Mouse (Mus musculus) heart, embryonic 16.5 days (tissue): Measurements from ENCODE around the gene Stn1. TPM values are rescaled to one million over a fixed set of nuclear protein-coding genes. Genes with fewer than 3 reads are reported as not detected.

Experiments used
- ATAC-seq: fragments of 200-750 bp; cut with Nextera tagmentation; replicated peaks from 2 replicates; pipeline ENCODE4 v1.8.0; 2017; ENCODE audit warnings: moderate number of reproducible peaks; ENCODE audit not compliant: insufficient read depth, low FRiP score; ENCODE audit errors: extremely low read depth
- H3K27ac ChIP-seq: fragments of 300-500 bp; sonication (generic); 2 replicates; pipeline ENCODE4 v1.5.1; 2014; ENCODE audit warnings: mild to moderate bottlenecking, low read length, control low read depth, moderate library complexity
- H3K27me3 ChIP-seq: fragments of 300-500 bp; sonication (generic); 2 replicates; pipeline ENCODE4 v1.6.1; 2014; ENCODE audit warnings: low read length, mixed read lengths; ENCODE audit not compliant: control insufficient read depth, insufficient read depth
- H3K36me3 ChIP-seq: fragments of 300-500 bp; sonication (generic); 2 replicates; pipeline ENCODE4 v1.6.1; 2014; ENCODE audit not compliant: control insufficient read depth, insufficient read depth
- H3K4me1 ChIP-seq: fragments of 300-500 bp; sonication (generic); 2 replicates; pipeline ENCODE4 v1.6.1; 2014; ENCODE audit warnings: low read length, mixed read lengths; ENCODE audit not compliant: control insufficient read depth, insufficient read depth
- H3K4me2 ChIP-seq: fragments of 300-500 bp; sonication (generic); 2 replicates; pipeline ENCODE4 v1.6.1; 2014; ENCODE audit warnings: low read depth, mild to moderate bottlenecking, control low read depth, low read length
- H3K4me3 ChIP-seq: fragments of 300-500 bp; sonication (generic); 2 replicates; pipeline ENCODE4 v1.5.1; 2014; ENCODE audit warnings: mild to moderate bottlenecking, control low read depth, low read length
- H3K9ac ChIP-seq: fragments of 300-500 bp; sonication (generic); 2 replicates; pipeline ENCODE4 v1.6.1; 2014; ENCODE audit warnings: low read length, control low read depth
- H3K9me3 ChIP-seq: fragments of 300-500 bp; sonication (generic); replicated peaks from 2 replicates; pipeline ENCODE4 v1.6.1; 2016; ENCODE audit warnings: low read length; ENCODE audit not compliant: control insufficient read depth
- WGBS: fragments of 180-500 bp; shearing (Covaris S2); extraction: QIAGEN DNeasy Blood & Tissue Kit; methylation state at CpG from one replicate; pipeline ENCODE4 v1.1.7; 2014; 5-methylcytosine and 5-hydroxymethylcytosine counted together
- polyA plus RNA-seq: library from polyadenylated mRNA; unstranded; fragments of >200 nt; fragmentation: Nextera tagmentation; extraction: Ambion mirVana; gene quantifications from 2 replicates; pipeline ENCODE4 v1.2.1, GENCODE M21; 2015

The Stn1 gene
- polyA plus RNA-seq, 1 experiment from 2014 or later, result 38.5 TPM

GRCm38 (mm10) chr19:47463636-47464303, 73.5 kb downstream of the Stn1 start:
- Histone ChIP-seq H3K36me3 (0 out of 2 replicates have a peak, but pooled peaks cover 4% of the 10 kb centered on the region), H3K27me3 (no peaks in the 10 kb centered on the region), H3K9me3 (no peaks in the 10 kb centered on the region), H3K27ac (peak overlapping the region; percentile 95), H3K4me3 (peak overlapping the region; percentile 86), H3K4me1 (peaks cover 40% of the 10 kb centered on the region), H3K4me2 (peak overlapping the region; percentile 92), H3K9ac (peak overlapping the region; percentile 95)
- peak; percentile 63 for ATAC-seq
- under 1% methylated on average over 45 of the region's 46 CpGs for WGBS

- no peaks in the 10 kb centered on the region for H3K27me3 ChIP-seq
- H3K9me3 ChIP-seq, result no peaks in the 10 kb centered on the region
- peak overlapping the region; percentile 92 for H3K4me2 ChIP-seq
- WGBS, result 1% methylated on average over 13 of the region's 13 CpGs
- H3K9ac ChIP-seq, result peak overlapping the region; percentile 95
- H3K4me1 ChIP-seq, result peaks cover 41% of the 10 kb centered on the region
- ATAC-seq, result no peak
- H3K36me3 ChIP-seq, result 0 out of 2 replicates have a peak, but pooled peaks cover 4% of the 10 kb centered on the region
- peak overlapping the region; percentile 86 for H3K4me3 ChIP-seq
- peak overlapping the region; percentile 95 for H3K27ac ChIP-seq
These were observed 74.1 kb downstream of the Stn1 start for GRCm38 (mm10) chr19:47463206-47463605.

GRCm38 (mm10) chr19:47462725-47463124, 74.6 kb downstream of the Stn1 start:
- Histone ChIP-seq H3K36me3 (0 out of 2 replicates have a peak, but pooled peaks cover 4% of the 10 kb centered on the region), H3K4me1 (peaks cover 44% of the 10 kb centered on the region), H3K9ac (peak overlapping the region; percentile 95), H3K4me2 (peak overlapping the region; percentile 92), H3K27ac (peak overlapping the region; percentile 95), H3K9me3 (no peaks in the 10 kb centered on the region), H3K4me3 (peak overlapping the region; percentile 86), H3K27me3 (no peaks in the 10 kb centered on the region)
- ATAC-seq, result no peak
- 18% methylated on average over 6 of the region's 6 CpGs for WGBS

- no peak for ATAC-seq
- peak overlapping the region; percentile 92; the same call in 1 of the 2 replicates for H3K4me2 ChIP-seq
- H3K4me1 ChIP-seq, result peaks cover 53% of the 10 kb centered on the region
- WGBS, result 87% methylated on average over 3 of the region's 3 CpGs
- no peaks in the 10 kb centered on the region for H3K9me3 ChIP-seq
- H3K36me3 ChIP-seq, result 0 out of 2 replicates have a peak, but pooled peaks cover 4% of the 10 kb centered on the region
- peak overlapping the region; percentile 31; the same call in 1 of the 2 replicates for H3K27ac ChIP-seq
- no peak overlapping the region for H3K9ac ChIP-seq
- H3K4me3 ChIP-seq, result no peak overlapping the region; the same call in 1 of the 2 replicates
- H3K27me3 ChIP-seq, result no peaks in the 10 kb centered on the region
These were observed 75.5 kb downstream of the Stn1 start for GRCm38 (mm10) chr19:47461838-47462237.

GRCm38 (mm10) chr19:47461386-47461785, 75.9 kb downstream of the Stn1 start:
- Histone ChIP-seq H3K27ac (no peak overlapping the region), H3K9me3 (no peaks in the 10 kb centered on the region), H3K4me2 (no peak overlapping the region), H3K27me3 (no peaks in the 10 kb centered on the region), H3K4me1 (peaks cover 56% of the 10 kb centered on the region), H3K4me3 (no peak overlapping the region), H3K9ac (no peak overlapping the region), H3K36me3 (0 out of 2 replicates have a peak, but pooled peaks cover 4% of the 10 kb centered on the region)
- ATAC-seq, result no peak
- 67% methylated on average over 9 of the region's 9 CpGs for WGBS

GRCm38 (mm10) chr19:47460120-47460960, 77.0 kb downstream of the Stn1 start:
- H3K4me3 ChIP-seq, result no peak overlapping the region
- no peaks in the 10 kb centered on the region for H3K9me3 ChIP-seq
- no peaks in the 10 kb centered on the region for H3K27me3 ChIP-seq
- no peak overlapping the region for H3K4me2 ChIP-seq
- peaks cover 66% of the 10 kb centered on the region for H3K4me1 ChIP-seq
- 55% methylated on average over 19 of the region's 19 CpGs for WGBS
- ATAC-seq, result no peak
- H3K36me3 ChIP-seq, result 0 out of 2 replicates have a peak, but pooled peaks cover 4% of the 10 kb centered on the region
- H3K27ac ChIP-seq, result peak overlapping the region; percentile 44; the same call in 1 of the 2 replicates
- 0 out of 2 replicates have a peak overlapping the region, but pooled peaks have one; percentile 25 for H3K9ac ChIP-seq

GRCm38 (mm10) chr19:47459214-47459613, 78.1 kb downstream of the Stn1 start:
- H3K27ac ChIP-seq, result no peak overlapping the region; the same call in 1 of the 2 replicates
- H3K9ac ChIP-seq, result no peak overlapping the region; the same call in 1 of the 2 replicates
- ATAC-seq, result no peak
- peaks cover 77% of the 10 kb centered on the region for H3K4me1 ChIP-seq
- H3K4me2 ChIP-seq, result no peak overlapping the region; the same call in 1 of the 2 replicates
- H3K4me3 ChIP-seq, result no peak overlapping the region
- H3K9me3 ChIP-seq, result no peaks in the 10 kb centered on the region
- 0 out of 2 replicates have a peak, but pooled peaks cover 4% of the 10 kb centered on the region for H3K36me3 ChIP-seq
- 84% methylated on average over 5 of the region's 5 CpGs for WGBS
- H3K27me3 ChIP-seq, result no peaks in the 10 kb centered on the region

GRCm38 (mm10) chr19:47458504-47459161, 78.7 kb downstream of the Stn1 start:
- no peak for ATAC-seq
- Histone ChIP-seq H3K4me3 (no peak overlapping the region), H3K9me3 (no peaks in the 10 kb centered on the region), H3K27me3 (no peaks in the 10 kb centered on the region), H3K27ac (peak overlapping the region; percentile 51), H3K4me2 (peak overlapping the region; percentile 23; the same call in 1 of the 2 replicates), H3K9ac (peak overlapping the region; percentile 21; the same call in 1 of the 2 replicates), H3K36me3 (0 out of 2 replicates have a peak, but pooled peaks cover 4% of the 10 kb centered on the region), H3K4me1 (peaks cover 83% of the 10 kb centered on the region)
- 50% methylated on average over 17 of the region's 17 CpGs for WGBS
